Mouse (Mus musculus) cerebellum, adult (tissue): ENCODE results near the gene Lgr6.

ENCODE experiments used
- ATAC-seq: cut with Nextera tagmentation; 2 replicates; pipeline ENCODE4 v1.9.2; 2017; ENCODE audit warnings: mild to moderate bottlenecking, moderate library complexity, mixed read lengths; ENCODE audit not compliant: insufficient number of reproducible peaks, low FRiP score, low TSS enrichment

The Lgr6 gene

DNA sequence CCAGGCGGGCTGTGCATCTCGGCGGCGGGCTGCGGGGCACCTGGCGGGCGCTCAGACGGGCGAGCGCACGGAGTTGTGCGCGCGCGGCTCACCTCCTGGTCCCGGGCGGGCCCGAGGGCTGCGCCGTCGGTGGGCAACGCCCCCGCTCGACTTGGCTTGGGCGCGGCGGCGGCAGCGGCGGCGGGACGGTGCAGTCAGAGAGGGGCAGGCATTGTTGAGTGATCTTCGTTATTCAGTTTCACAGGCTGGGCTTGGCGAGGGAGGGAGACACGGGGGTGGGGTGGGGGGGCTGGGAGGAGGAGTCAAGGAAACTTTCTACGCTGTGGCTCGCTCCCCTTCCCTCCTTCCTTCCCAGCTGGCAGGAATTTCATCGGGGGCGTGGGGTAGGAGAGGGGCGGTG is at the start of gene Lgr6:
Gene Lgr6, minus strand, starts transcription at position 153 of the 400 bp plus-strand sequence.
- no peak for ATAC-seq

DNA sequence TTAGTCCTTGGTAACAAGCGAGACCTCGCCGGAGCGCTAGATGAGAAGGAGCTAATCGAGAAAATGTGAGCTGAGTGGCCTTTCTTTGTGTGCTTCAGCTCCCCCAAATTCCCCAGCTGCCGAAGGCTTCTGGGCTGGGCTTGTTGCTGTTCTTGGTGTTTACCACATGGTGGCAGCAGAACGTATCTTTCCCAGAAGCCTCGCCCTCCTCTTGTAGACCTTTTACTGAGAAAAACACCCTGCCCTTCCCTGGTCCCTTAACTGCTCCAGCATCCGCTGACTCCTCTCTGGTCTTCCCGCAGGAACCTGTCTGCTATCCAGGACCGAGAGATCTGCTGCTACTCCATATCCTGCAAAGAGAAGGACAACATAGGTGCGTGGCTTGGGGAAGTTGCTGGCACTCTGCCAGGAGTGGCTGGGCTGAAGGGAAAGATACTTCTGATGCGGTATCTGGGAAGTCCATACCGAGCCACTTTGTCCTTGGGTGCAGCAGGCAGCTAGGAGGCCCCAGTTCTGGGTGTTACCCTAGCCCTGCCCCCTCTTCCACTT is 49.4 kb upstream of the Lgr6 start:
- peak; percentile 63 for ATAC-seq

DNA sequence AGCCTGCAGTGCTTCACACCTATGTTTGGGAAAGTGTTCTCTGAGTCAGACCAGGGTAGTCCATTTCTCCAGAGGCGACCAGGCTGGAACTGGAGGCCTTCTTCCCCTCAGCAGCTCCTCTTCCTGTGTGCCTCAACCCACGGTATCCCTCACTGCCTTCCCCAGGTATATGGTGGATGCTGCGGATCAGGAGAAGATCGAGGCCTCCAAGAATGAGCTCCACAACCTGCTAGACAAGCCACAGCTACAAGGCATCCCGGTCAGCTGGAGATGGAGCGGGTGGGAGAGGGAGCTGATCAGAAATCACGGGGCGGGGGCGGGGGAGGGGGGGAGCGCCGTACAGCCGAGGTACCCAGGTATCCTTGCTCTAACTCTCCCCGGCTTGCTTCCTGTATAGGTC is 48.9 kb upstream of the Lgr6 start:
- ATAC-seq = no peak

DNA sequence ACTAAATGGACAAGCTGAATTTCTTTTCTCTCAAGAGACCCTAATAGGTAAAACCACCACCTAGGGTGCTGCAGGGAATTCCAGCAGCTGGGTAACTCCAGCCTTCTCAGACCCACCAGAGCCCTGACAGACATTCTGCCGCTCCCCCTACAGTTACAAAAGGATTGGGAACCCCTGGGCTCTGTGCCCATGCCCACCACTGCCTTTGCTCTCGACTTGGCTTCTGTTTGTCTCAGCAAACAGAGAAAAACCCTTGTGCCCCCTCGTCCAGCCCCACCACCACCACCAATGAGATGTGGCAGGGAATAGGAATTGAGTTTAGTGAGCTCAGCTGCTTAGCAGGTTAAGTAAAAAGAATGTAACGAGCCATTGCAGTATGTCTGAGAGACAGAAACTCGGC is 43.9 kb upstream of the Lgr6 start:
- no peak for ATAC-seq

DNA sequence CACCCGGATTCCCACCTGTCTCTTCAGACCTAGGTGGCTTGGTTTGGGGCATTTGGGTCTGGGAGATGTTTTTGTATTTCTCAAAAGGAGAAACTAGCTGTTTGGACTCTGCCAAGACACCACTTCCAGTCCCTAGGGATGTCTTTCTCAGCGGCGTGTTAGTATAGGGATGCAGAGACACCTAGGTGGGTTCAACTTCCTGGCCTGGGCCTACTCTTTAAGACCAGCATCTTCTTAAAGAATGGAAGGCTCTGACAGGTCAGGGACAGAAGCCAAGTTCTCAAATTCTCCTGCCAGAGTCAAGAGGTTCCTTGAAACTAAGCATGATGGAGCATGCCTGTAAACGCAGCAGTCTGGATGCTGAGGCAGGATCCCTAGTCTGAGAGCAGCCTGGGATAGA is 43.4 kb upstream of the Lgr6 start:
- no peak for ATAC-seq

DNA sequence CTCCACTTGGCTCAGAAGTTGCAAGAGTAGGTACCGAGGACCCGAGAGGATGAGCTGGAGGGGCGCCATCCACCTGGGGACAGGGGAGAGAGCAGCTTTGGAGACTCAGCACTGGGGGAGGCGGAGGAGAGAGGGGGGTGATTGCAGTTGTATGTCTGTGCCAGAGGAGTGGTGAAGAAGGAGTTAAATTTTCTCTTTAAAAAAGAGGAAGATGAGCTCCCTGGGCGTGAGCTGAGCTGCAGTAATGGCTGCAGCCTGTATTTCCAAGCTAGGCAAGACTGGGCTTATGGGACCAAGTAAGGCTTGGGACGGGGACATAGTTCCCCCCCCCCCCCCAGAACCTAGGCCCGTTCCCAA is 42.6 kb upstream of the Lgr6 start:
- no peak for ATAC-seq

DNA sequence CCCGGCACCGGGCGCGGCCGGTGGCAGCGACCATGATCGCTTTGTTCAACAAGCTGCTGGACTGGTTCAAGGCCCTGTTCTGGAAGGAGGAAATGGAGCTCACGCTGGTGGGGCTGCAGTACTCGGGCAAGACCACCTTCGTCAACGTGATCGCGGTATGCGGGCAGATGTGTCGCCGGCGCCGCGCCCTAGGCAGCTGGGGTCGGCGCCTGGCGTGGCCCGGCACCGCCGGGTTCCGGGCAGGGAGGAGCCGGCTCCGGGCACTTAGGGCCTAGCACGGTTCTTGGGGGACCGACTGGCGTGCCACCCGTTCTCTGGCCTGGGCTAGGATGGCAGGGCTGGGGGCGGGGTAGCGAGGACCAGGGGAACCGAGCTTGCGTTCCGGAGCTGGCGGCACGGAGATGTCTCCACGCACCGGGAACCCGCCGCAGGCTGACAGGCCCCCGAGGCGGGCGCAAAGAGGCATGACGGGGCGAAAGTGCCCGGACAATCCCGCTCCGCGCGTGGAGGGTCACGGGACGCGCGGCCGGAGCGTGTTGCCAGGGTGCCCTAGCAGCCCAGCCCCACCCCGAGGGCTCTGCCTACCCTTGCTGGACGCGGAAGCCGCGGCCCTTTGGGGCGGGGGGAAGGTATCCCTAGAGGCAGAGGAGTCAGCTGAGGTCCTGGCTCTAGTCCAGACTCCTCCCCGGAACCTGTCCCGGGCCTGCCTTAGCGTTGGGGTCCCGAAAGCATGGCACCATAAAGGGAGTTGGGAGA is 42.0 kb upstream of the Lgr6 start:
- ATAC-seq = peak; percentile 50

- peak; percentile 79 for ATAC-seq
Measured at GRCm38 (mm10) chr1:135146077-135146945, 41.2 kb upstream of the Lgr6 start, which contains the start of gene Arl8a. Arl8a (plus strand) TSS chr1:135146824.

GRCm38 (mm10) chr1:135143940-135144339 is 38.9 kb upstream of the Lgr6 start:
- no peak for ATAC-seq

GRCm38 (mm10) chr1:135142452-135142851 is 37.4 kb upstream of the Lgr6 start:
- no peak for ATAC-seq

DNA sequence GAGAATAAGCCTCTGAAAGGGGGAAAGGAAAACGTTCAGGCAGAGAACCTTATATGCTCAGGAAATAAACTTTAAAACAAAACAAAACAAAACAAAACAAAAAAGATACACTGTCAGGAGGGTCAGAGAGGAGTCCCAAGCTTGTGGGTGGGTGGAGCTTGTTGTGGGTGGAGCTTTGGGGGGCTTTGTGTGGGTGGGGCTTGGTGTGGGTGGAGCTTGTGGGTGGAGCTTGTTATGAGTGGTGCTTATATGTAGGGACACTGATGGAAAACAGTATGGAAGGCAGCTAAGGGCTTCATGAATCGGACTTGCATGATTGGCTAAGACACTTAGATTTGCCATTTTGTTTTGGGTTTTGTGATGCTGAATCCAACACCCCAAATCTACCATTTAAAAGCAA is 34.8 kb upstream of the Lgr6 start:
- no peak for ATAC-seq

DNA sequence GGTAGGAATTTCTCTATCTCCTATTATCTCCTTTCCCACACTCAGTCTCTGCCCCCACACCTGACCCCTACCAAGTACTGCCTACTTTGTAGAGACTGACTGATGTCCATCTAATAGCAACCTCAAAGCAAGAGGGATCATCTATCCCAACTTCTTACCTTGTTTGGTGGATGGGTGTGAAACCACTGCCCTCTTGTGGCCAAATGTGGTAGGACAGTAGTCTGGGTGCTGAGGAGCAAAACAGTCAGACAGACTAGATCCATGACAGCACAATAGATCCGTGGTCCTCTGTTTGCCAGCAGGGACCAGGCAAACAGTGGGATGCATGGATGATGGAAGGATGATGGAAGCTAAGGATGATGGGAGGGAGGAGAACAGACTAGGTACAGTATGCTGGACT is 31.4 kb upstream of the Lgr6 start:
- ATAC-seq = 0 out of 2 replicates have a peak, but pooled peaks have one; percentile 33

DNA sequence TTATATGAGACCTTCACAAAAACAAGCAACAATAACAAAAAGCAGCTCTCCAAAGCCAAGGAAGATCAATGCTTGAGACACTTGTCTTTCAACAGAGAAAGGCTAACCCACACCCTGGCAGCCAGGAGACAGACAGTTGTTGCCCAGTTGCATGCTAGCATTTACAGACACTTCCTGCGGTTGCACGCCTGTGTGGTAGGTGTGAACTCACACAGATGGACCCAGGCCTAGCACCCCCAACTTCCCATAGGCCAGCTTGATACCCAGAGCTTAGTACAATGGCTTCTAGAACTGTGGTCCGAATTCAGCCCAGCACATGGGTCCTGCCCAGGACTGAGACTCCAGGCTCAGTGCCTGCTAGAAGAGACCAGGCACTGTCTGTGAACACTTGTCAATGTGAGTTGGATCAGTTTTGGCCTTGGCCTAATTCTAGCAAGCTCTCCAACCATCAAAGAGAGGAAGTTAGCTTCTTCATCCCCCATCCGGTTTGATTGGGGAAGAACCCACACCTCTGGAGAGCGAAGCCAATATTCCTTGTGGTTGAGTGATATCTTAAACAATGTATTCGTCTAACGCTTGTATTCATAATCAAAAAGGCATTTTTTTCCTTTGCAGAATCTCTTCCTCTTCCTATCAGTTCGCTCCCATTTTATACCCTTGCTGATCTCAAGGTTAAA is 30.2 kb upstream of the Lgr6 start:
- ATAC-seq = no peak

- no peak for ATAC-seq
Measured at GRCm38 (mm10) chr1:135133678-135134435, 28.8 kb upstream of the Lgr6 start.

DNA sequence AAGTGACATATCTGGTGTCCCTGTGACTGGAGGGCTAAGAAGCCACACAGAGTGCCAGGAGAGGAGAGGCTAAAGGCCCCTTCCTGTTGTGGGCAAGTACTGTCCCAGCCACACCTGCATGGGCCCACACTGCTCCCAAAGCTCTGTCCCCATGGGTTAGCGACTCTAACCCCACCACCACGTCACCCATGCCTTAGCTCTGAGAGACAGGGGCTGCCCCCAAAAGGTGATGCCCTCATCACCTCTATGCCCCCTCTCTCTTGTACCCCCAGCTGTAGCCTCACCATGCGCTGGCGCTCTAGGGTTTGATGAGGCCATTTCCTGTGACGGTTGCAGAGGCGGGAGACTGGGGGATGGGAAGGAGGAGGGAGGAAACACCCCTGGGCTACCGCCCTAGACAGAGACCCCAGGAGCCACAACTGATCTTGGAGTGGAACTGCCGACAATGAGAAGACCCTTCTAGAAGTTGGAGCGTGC is 27.9 kb upstream of the Lgr6 start:
- no peak for ATAC-seq

DNA sequence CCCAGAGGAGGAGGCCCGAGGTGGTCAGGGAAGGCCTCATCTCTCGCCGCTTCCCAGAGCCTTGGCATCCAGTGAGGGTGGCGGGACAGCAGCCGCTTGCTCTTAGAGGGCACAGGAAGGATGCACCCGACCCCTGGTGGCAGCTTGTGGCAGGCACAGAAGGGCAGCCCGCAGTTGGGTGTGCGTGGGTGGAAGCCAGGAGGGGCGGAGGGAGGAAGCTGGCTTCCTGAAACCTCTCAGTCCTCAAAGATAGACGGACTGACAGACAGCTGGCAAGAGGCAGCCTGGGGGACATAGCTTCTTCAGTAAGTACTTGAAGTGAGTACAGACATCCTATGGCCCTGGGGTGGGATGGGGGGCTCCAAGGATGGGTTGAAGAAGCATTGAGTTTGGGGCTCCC is 27.4 kb upstream of the Lgr6 start, which contains the start of gene Ptpn7:
Gene Ptpn7, plus strand, starts transcription at position 228 of the 400 bp plus-strand sequence.
- peak; percentile 62; the same call in 1 of the 2 replicates for ATAC-seq

DNA sequence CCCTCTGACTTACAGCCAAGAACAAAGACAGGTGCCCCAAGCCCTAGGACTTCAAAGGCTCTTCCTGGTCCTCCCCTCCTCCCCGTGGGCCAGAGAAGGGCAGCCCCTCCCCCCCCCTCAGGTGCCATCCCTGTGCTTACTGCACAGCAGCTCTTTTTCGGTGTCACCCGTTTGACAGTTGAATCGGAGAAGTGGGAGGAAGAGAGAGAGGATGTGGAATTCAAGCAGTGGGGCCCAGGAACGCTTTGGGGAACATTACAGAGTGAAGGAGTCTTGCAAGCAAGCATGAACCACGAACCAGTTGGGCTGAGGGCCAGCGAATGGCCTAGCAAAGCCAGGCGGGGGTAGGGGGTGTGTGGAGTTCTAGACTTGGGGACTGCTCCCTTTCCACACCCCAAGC is 26.5 kb upstream of the Lgr6 start:
- no peak for ATAC-seq

DNA sequence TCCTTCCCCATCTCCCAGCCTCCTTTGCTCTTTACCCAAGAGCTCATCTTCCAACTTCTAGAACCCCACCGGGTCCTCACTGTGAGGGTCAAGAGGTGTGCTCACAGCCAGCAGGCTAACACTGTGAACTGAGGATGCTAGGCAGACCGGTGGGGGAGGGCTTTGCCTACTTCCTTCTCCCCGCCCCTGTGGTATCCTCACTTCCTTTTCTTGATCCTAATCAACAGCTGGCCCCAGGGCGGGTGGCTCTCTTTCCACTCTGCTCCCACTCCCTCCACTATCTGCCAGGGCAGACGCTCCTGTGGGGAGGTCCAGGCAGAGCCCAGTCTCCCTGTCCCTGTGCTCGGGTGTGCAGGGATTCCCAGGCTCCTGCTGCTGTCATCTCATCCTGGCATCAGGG is 26.0 kb upstream of the Lgr6 start:
- no peak for ATAC-seq

DNA sequence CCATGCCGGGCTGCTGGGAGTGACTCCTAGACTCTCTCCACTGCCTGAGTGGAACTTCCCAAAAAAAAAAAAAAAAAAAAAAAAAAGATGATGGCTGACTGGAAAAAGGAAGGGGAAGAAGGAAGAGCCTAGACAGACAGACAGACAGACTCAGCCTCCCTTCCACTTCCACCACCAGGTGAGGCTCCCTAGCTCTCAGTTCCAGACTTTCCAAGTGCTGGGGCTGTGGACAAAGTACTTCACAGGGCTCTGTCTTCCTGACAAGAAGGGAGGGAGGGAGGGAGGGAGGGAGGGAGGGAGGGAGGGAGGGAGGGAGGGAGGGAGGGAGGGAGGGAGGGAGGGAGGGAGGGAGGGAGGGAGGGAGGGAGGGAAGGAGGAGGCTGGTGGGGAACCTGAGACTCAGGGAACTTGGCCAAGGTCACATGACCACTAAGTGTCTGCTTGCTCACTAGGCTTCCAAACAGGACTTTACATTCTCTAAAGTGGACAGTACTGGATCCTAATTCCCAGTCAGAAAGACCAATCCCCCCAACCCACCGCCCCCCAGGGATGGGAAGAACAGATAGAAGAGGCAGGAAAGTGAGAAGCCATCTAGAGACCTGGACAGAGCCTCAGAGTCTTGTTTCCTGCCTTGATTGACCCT is 25.4 kb upstream of the Lgr6 start:
- no peak for ATAC-seq
